Mouse (Mus musculus): ENCODE data around the gene Ptprt.

DNA sequence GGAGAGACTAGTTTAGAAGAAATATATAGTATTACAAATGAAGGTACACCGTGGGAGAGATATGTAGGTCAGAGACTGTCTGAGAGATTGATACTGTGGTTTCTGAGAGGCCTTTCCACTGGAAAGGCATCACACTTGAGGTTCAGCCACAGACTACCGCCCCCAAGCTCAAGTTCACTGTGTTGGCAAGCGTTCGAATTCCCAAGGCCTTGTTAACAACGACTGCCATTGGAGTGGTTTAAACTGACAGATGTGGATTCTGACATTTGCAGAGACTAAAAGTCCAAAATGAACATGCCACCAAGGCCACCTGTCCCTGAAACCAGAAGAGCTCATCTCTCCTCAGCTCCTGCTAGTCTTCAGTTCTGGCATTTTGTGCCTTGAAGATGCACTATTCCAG, 951.6 kb downstream of the Ptprt start:
- TF ChIP-seq FLI1 (IDR thresholded peaks at IDR 0.05; ENCODE audit: low read length) (no peak), GATA1 (IDR thresholded peaks at IDR 0.05; ENCODE audit: borderline replicate concordance, low read length) (no peak)

All from megakaryocyte, embryonic 14.5 days (primary cell).